8 mouse cellular contexts compared by ENCODE assay signal in genomic region chr13:81439390-81440025, GRCm38 (mm10).
DNase-seq lines count a peak whose midpoint lies in the region; ATAC-seq lines count a peak whose summit lies in the region.

No protein-coding gene starts in this region.

- no peak overlapping the region for H3K9ac ChIP-seq in forebrain, embryonic 13.5 days
- H3K9ac ChIP-seq in hindbrain, embryonic 15.5 days = no peak overlapping the region
- H3K9ac ChIP-seq in midbrain, embryonic 11.5 days (ENCODE audit: low read length) = no peak overlapping the region

- DNase-seq in heart, adult 18-20 months = peak; percentile 35 to 89
- no peak for DNase-seq in heart, embryonic 10.5 days (ENCODE audit: low spot score)
- DNase-seq in c-Kit-positive CD71-positive TER-119-negative erythroid progenitor cells, embryonic 14.5 days (ENCODE audit: low read depth) = peak; percentile 28
- peak; percentile 36 to 84 for DNase-seq in left cerebral cortex, adult 8-10 months (ENCODE audit: low spot score in 2 of 2)
- DNase-seq in midbrain, embryonic 11.5 days (ENCODE audit: low spot score, missing footprints) = peak; percentile 98
- DNase-seq in right cerebral cortex, postnatal 4 days = peak; percentile 97

- H3K4me3 ChIP-seq in heart, embryonic 10.5 days = no peak overlapping the region
- H3K4me3 ChIP-seq in forebrain, embryonic 13.5 days = no peak overlapping the region
- H3K4me3 ChIP-seq in hindbrain, embryonic 15.5 days = no peak overlapping the region
- no peak overlapping the region for H3K4me3 ChIP-seq in midbrain, embryonic 11.5 days (ENCODE audit: low read depth, low read length)

- no peaks in the 10 kb centered on the region for H3K36me3 ChIP-seq in heart, embryonic 10.5 days
- H3K36me3 ChIP-seq in forebrain, embryonic 13.5 days (ENCODE audit: poor library complexity, severe bottlenecking) = peaks cover 30% of the 10 kb centered on the region
- H3K36me3 ChIP-seq in hindbrain, embryonic 15.5 days = no peaks in the 10 kb centered on the region
- H3K36me3 ChIP-seq in midbrain, embryonic 11.5 days (ENCODE audit: control insufficient read depth, insufficient read depth, low read length) = 0 out of 2 replicates have a peak, but pooled peaks cover 2% of the 10 kb centered on the region

- no peaks in the 10 kb centered on the region for H3K4me1 ChIP-seq in heart, embryonic 10.5 days
- no peaks in the 10 kb centered on the region for H3K4me1 ChIP-seq in forebrain, embryonic 13.5 days
- no peaks in the 10 kb centered on the region for H3K4me1 ChIP-seq in hindbrain, embryonic 15.5 days (replicated peaks)
- no peaks in the 10 kb centered on the region for H3K4me1 ChIP-seq in midbrain, embryonic 11.5 days (ENCODE audit: control insufficient read depth, insufficient read depth, low read length)

- no peak overlapping the region for H3K27ac ChIP-seq in heart, embryonic 10.5 days
- H3K27ac ChIP-seq in forebrain, embryonic 13.5 days = no peak overlapping the region
- no peak overlapping the region for H3K27ac ChIP-seq in hindbrain, embryonic 15.5 days (replicated peaks)
- no peak overlapping the region for H3K27ac ChIP-seq in midbrain, embryonic 11.5 days (ENCODE audit: low read depth, low read length)

- no peaks in the 10 kb centered on the region for H3K27me3 ChIP-seq in heart, embryonic 10.5 days (ENCODE audit: insufficient read depth, poor library complexity, severe bottlenecking)
- no peaks in the 10 kb centered on the region for H3K27me3 ChIP-seq in forebrain, embryonic 13.5 days
- no peaks in the 10 kb centered on the region for H3K27me3 ChIP-seq in hindbrain, embryonic 15.5 days
- no peaks in the 10 kb centered on the region for H3K27me3 ChIP-seq in midbrain, embryonic 11.5 days (ENCODE audit: control insufficient read depth, insufficient read depth, low read length)

- H3K9me3 ChIP-seq in heart, embryonic 10.5 days = no peaks in the 10 kb centered on the region
- H3K9me3 ChIP-seq in forebrain, embryonic 13.5 days (replicated peaks) = no peaks in the 10 kb centered on the region
- no peaks in the 10 kb centered on the region for H3K9me3 ChIP-seq in hindbrain, embryonic 15.5 days
- H3K9me3 ChIP-seq in midbrain, embryonic 11.5 days (ENCODE audit: control insufficient read depth, low read length) = no peaks in the 10 kb centered on the region

- ATAC-seq in forebrain, embryonic 13.5 days = peak; percentile 87
- ATAC-seq in hindbrain, embryonic 15.5 days (ENCODE audit: low FRiP score, low read depth) = peak; percentile 68; the same call in 1 of the 2 replicates
- ATAC-seq in midbrain, embryonic 11.5 days (ENCODE audit: low FRiP score) = 0 out of 2 replicates have a peak, but pooled peaks have one; percentile 25

- WGBS in heart, embryonic 10.5 days = 44% methylated on average over 12 of the region's 12 CpGs
- WGBS in forebrain, embryonic 13.5 days = 48% methylated on average over 12 of the region's 12 CpGs
- WGBS in hindbrain, embryonic 15.5 days = 50% methylated on average over 12 of the region's 12 CpGs
- WGBS in midbrain, embryonic 11.5 days = 52% methylated on average over 12 of the region's 12 CpGs

- H3K4me2 ChIP-seq in forebrain, embryonic 13.5 days = no peak overlapping the region
- no peak overlapping the region for H3K4me2 ChIP-seq in hindbrain, embryonic 15.5 days
- no peak overlapping the region for H3K4me2 ChIP-seq in midbrain, embryonic 11.5 days

Comparison
In these comparisons a context has a peak if more than half of its experiments do, and no peak if none do; other contexts are left out.
1. ATAC-seq: peak in every context shown above with its lines; median percentile 87 in forebrain, embryonic 13.5 days; 68 in hindbrain, embryonic 15.5 days; 25 in midbrain, embryonic 11.5 days.